Mouse (Mus musculus): ENCODE measurements around the gene Mboat1. TPM values are rescaled to one million over a fixed set of nuclear protein-coding genes. Genes with fewer than 3 reads are reported as not detected.

Mboat1 gene
- polyA plus RNA-seq, 1 experiment from 2014 or later = 3.6 TPM

- H3K9ac ChIP-seq = no peak overlapping the region
- no peak for ATAC-seq
- no peaks in the 10 kb centered on the region for H3K9me3 ChIP-seq (replicated peaks)
- H3K4me1 ChIP-seq = no peaks in the 10 kb centered on the region
- no peak overlapping the region for H3K4me2 ChIP-seq
- no peaks in the 10 kb centered on the region for H3K27me3 ChIP-seq
- 28% methylated on average over 3 of the region's 3 CpGs for WGBS
- no peaks in the 10 kb centered on the region for H3K36me3 ChIP-seq (ENCODE audit: poor library complexity, severe bottlenecking)
- H3K4me3 ChIP-seq = no peak overlapping the region
- H3K27ac ChIP-seq = no peak overlapping the region
Measured at GRCm38 (mm10) chr13:30221316-30221715, 85.0 kb downstream of the Mboat1 start.

- Histone ChIP-seq H3K36me3 (ENCODE audit: poor library complexity, severe bottlenecking) (no peaks in the 10 kb centered on the region), H3K9me3 (replicated peaks) (no peaks in the 10 kb centered on the region), H3K4me2 (no peak overlapping the region), H3K27me3 (no peaks in the 10 kb centered on the region), H3K4me3 (no peak overlapping the region), H3K9ac (no peak overlapping the region), H3K4me1 (no peaks in the 10 kb centered on the region), H3K27ac (no peak overlapping the region)
- ATAC-seq = no peak
- 96% methylated on average over 10 of the region's 10 CpGs for WGBS
Measured at GRCm38 (mm10) chr13:30224114-30224513, 87.8 kb downstream of the Mboat1 start.

- H3K9ac ChIP-seq = no peak overlapping the region
- H3K4me1 ChIP-seq = no peaks in the 10 kb centered on the region
- no peak overlapping the region for H3K4me3 ChIP-seq
- no peak overlapping the region for H3K4me2 ChIP-seq
- WGBS = 90% methylated on average over 6 of the region's 6 CpGs
- no peak for ATAC-seq
- H3K27ac ChIP-seq = no peak overlapping the region
- no peaks in the 10 kb centered on the region for H3K9me3 ChIP-seq (replicated peaks)
- no peaks in the 10 kb centered on the region for H3K27me3 ChIP-seq
- no peaks in the 10 kb centered on the region for H3K36me3 ChIP-seq (ENCODE audit: poor library complexity, severe bottlenecking)
Measured at GRCm38 (mm10) chr13:30224659-30225058, 88.4 kb downstream of the Mboat1 start.

- Histone ChIP-seq H3K4me3 (no peak overlapping the region), H3K27me3 (no peaks in the 10 kb centered on the region), H3K9me3 (replicated peaks) (no peaks in the 10 kb centered on the region), H3K4me2 (no peak overlapping the region), H3K36me3 (ENCODE audit: poor library complexity, severe bottlenecking) (no peaks in the 10 kb centered on the region), H3K27ac (no peak overlapping the region), H3K4me1 (no peaks in the 10 kb centered on the region), H3K9ac (no peak overlapping the region)
- 74% methylated on average over 5 of the region's 5 CpGs for WGBS
- ATAC-seq = no peak
Measured at GRCm38 (mm10) chr13:30228762-30229161, 92.5 kb downstream of the Mboat1 start.

- Histone ChIP-seq H3K36me3 (ENCODE audit: poor library complexity, severe bottlenecking) (no peaks in the 10 kb centered on the region), H3K27ac (no peak overlapping the region), H3K27me3 (no peaks in the 10 kb centered on the region), H3K9ac (no peak overlapping the region), H3K9me3 (replicated peaks) (no peaks in the 10 kb centered on the region), H3K4me1 (no peaks in the 10 kb centered on the region), H3K4me3 (no peak overlapping the region), H3K4me2 (no peak overlapping the region)
- WGBS = 96% methylated on average over 9 of the region's 9 CpGs
- ATAC-seq = no peak
Measured at GRCm38 (mm10) chr13:30229625-30230139, 93.4 kb downstream of the Mboat1 start.

- no peak overlapping the region for H3K4me3 ChIP-seq
- no peaks in the 10 kb centered on the region for H3K27me3 ChIP-seq
- ATAC-seq = peak; percentile 58; the same call in 1 of the 2 replicates
- H3K27ac ChIP-seq = no peak overlapping the region
- H3K9me3 ChIP-seq (replicated peaks) = no peaks in the 10 kb centered on the region
- no peaks in the 10 kb centered on the region for H3K36me3 ChIP-seq (ENCODE audit: poor library complexity, severe bottlenecking)
- no peaks in the 10 kb centered on the region for H3K4me1 ChIP-seq
- WGBS = 71% methylated on average over 11 of the region's 11 CpGs
- no peak overlapping the region for H3K4me2 ChIP-seq
- no peak overlapping the region for H3K9ac ChIP-seq
Measured at GRCm38 (mm10) chr13:30235056-30235750, 98.9 kb downstream of the Mboat1 start.

- 94% methylated on average over 6 of the region's 6 CpGs for WGBS
- no peaks in the 10 kb centered on the region for H3K9me3 ChIP-seq (replicated peaks)
Measured at GRCm38 (mm10) chr13:30239396-30239795, 103.1 kb downstream of the Mboat1 start.

GRCm38 (mm10) chr13:30245573-30245972 lies 109.3 kb downstream of the Mboat1 start:
- no peak overlapping the region for H3K27ac ChIP-seq
- H3K9ac ChIP-seq = no peak overlapping the region
- no peak overlapping the region for H3K4me2 ChIP-seq
- H3K27me3 ChIP-seq = no peaks in the 10 kb centered on the region
- WGBS = 92% methylated on average over 4 of the region's 4 CpGs
- no peaks in the 10 kb centered on the region for H3K9me3 ChIP-seq (replicated peaks)
- no peaks in the 10 kb centered on the region for H3K36me3 ChIP-seq (ENCODE audit: poor library complexity, severe bottlenecking)
- H3K4me1 ChIP-seq = no peaks in the 10 kb centered on the region
- no peak overlapping the region for H3K4me3 ChIP-seq
- no peak for ATAC-seq

More at GRCm38 (mm10) chr13:30239396-30239795, 103.1 kb downstream of the Mboat1 start:
- no peak for ATAC-seq
- Histone ChIP-seq H3K9ac (no peak overlapping the region), H3K4me1 (no peaks in the 10 kb centered on the region), H3K27me3 (no peaks in the 10 kb centered on the region), H3K4me2 (no peak overlapping the region), H3K36me3 (ENCODE audit: poor library complexity, severe bottlenecking) (no peaks in the 10 kb centered on the region), H3K4me3 (no peak overlapping the region), H3K27ac (no peak overlapping the region)

- ATAC-seq = no peak
- H3K4me1 ChIP-seq = peaks cover 5% of the 10 kb centered on the region; the same call in 1 of the 2 replicates
- H3K36me3 ChIP-seq (ENCODE audit: poor library complexity, severe bottlenecking) = no peaks in the 10 kb centered on the region
- no peak overlapping the region for H3K4me3 ChIP-seq
- no peak overlapping the region for H3K4me2 ChIP-seq
- no peak overlapping the region for H3K9ac ChIP-seq
- H3K27me3 ChIP-seq = no peaks in the 10 kb centered on the region
- WGBS = 30% methylated on average over 5 of the region's 5 CpGs
- H3K9me3 ChIP-seq (replicated peaks) = no peaks in the 10 kb centered on the region
- no peak overlapping the region for H3K27ac ChIP-seq
Measured at GRCm38 (mm10) chr13:30250341-30250905, 114.1 kb downstream of the Mboat1 start.

- Histone ChIP-seq H3K4me1 (peaks cover 5% of the 10 kb centered on the region; the same call in 1 of the 2 replicates), H3K27me3 (no peaks in the 10 kb centered on the region), H3K36me3 (ENCODE audit: poor library complexity, severe bottlenecking) (no peaks in the 10 kb centered on the region), H3K9ac (no peak overlapping the region), H3K4me2 (no peak overlapping the region), H3K4me3 (no peak overlapping the region), H3K9me3 (replicated peaks) (no peaks in the 10 kb centered on the region), H3K27ac (no peak overlapping the region)
- WGBS = 76% methylated on average over 3 of the region's 3 CpGs
- ATAC-seq = no peak
Measured at GRCm38 (mm10) chr13:30251431-30251830, 115.1 kb downstream of the Mboat1 start.

GRCm38 (mm10) chr13:30252692-30253091 lies 116.4 kb downstream of the Mboat1 start:
- H3K4me1 ChIP-seq = peaks cover 5% of the 10 kb centered on the region; the same call in 1 of the 2 replicates
- H3K4me2 ChIP-seq = no peak overlapping the region
- H3K9ac ChIP-seq = no peak overlapping the region
- ATAC-seq = no peak
- H3K36me3 ChIP-seq (ENCODE audit: poor library complexity, severe bottlenecking) = no peaks in the 10 kb centered on the region
- H3K9me3 ChIP-seq (replicated peaks) = no peaks in the 10 kb centered on the region
- H3K27ac ChIP-seq = no peak overlapping the region
- WGBS = 69% methylated on average over 3 of the region's 3 CpGs
- no peak overlapping the region for H3K4me3 ChIP-seq
- no peaks in the 10 kb centered on the region for H3K27me3 ChIP-seq

GRCm38 (mm10) chr13:30253636-30254264 lies 117.5 kb downstream of the Mboat1 start:
- Histone ChIP-seq H3K4me1 (peaks cover 5% of the 10 kb centered on the region; the same call in 1 of the 2 replicates), H3K4me2 (no peak overlapping the region), H3K36me3 (ENCODE audit: poor library complexity, severe bottlenecking) (no peaks in the 10 kb centered on the region), H3K27ac (0 out of 2 replicates have a peak overlapping the region, but pooled peaks have one; percentile 8), H3K4me3 (no peak overlapping the region), H3K9ac (no peak overlapping the region), H3K27me3 (no peaks in the 10 kb centered on the region), H3K9me3 (replicated peaks) (no peaks in the 10 kb centered on the region)
- peak; percentile 41; the same call in 1 of the 2 replicates for ATAC-seq
- WGBS = 19% methylated on average over 5 of the region's 5 CpGs

Data from forebrain, embryonic 13.5 days (tissue).